ENCODE assay signal across 8 mouse cellular contexts in the genomic region with DNA sequence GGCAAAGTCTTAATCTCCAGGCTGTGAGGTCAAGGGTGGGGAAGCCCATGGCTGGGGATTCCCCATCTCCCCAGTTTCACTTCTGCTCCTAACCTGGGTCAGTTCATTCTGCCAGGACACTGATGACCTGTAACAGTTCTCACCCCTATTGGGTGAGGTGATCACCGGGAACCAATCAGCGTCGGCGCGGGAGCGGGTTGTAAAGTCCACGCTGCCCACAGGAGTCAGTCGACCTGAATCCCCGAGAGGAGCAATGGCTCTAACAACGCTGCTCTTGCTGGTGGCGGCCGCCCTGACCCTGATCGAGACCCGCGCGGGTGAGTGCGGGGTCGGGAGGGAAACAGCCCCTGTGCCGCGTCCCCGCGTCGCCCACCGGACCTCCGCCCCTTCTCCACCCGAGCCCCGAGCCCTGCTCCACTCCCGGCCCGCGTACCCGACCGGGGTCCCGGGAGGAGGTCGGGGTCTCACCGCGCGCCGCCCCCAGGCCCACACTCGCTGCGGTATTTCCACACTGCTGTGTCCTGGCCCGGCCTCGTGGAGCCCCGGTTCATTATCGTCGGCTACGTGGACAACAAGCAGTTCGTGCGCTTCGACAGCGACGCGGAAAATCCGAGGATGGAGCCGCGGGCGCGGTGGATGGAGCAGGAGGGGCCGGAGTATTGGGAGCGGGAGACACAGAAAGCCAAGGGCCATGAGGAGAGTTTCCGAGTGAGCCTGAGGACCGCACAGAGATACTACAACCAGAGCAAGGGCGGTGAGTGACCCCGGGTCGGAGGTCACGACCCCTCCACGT. TPM values are rescaled to one million over a fixed set of nuclear protein-coding genes. Genes with fewer than 3 reads are reported as not detected.
DNase-seq lines count a peak whose midpoint lies in the region; ATAC-seq and TF ChIP-seq lines count a peak whose summit lies in the region.
"Not testable (repeated sequence)": the region's sequence is repeated elsewhere in the genome, so short reads cannot be mapped to it uniquely, and the experiment has no call there.

A gene (plus strand): TSS at position 227 of the 793 bp plus-strand sequence.

- not testable (repeated sequence) for TF ChIP-seq CTCF in MEL (IDR thresholded peaks at IDR 0.05 in 2 of 3, conservative IDR thresholded peaks at IDR 0.05 in 1 of 3; ENCODE audit: control insufficient read depth in 1 of 3, insufficient read depth in 1 of 3, low read depth in 2 of 3, low read length in 3 of 3, poor library complexity in 1 of 3, severe bottlenecking in 1 of 3); thymus, adult 2 months (IDR thresholded peaks at IDR 0.05; ENCODE audit: borderline replicate concordance, control insufficient read depth, extremely low read depth, insufficient read depth, low read length, poor library complexity)

- peak within 1 kb of the TSS; percentile 59 to 71; a peak in 3 of 4 replicates for H3K4me3 ChIP-seq in MEL (ENCODE audit: control insufficient read depth in 1 of 2, insufficient read depth in 1 of 2, low read depth in 2 of 2, low read length in 2 of 2)
- peak within 1 kb of the TSS; percentile 40 for H3K4me3 ChIP-seq in hindbrain, embryonic 15.5 days
- H3K4me3 ChIP-seq in neural tube, embryonic 15.5 days (replicated peaks) = peak within 1 kb of the TSS; percentile 35
- H3K4me3 ChIP-seq in thymus, adult 2 months (ENCODE audit: control insufficient read depth, insufficient read depth, low read length) = peak within 1 kb of the TSS; percentile 30

- not testable (repeated sequence) for H3K9me3 ChIP-seq in MEL (replicated peaks; ENCODE audit: insufficient read depth, low read length); hindbrain, embryonic 15.5 days; neural tube, embryonic 15.5 days (replicated peaks)

- TF ChIP-seq RAD21 in MEL (IDR thresholded peaks at IDR 0.05; ENCODE audit: low read depth, low read length) = not testable (repeated sequence)

- peak within 1 kb of the TSS; percentile 72 for H3K4me2 ChIP-seq in hindbrain, embryonic 15.5 days
- H3K4me2 ChIP-seq in neural tube, embryonic 15.5 days = peak within 1 kb of the TSS; percentile 58

- not testable (repeated sequence) for H3K27me3 ChIP-seq in MEL (ENCODE audit: control insufficient read depth in 1 of 2, insufficient read depth in 2 of 2, low read length in 2 of 2); thymus, adult 2 months (ENCODE audit: control insufficient read depth, insufficient read depth, low read length)
- peaks cover 26% of the 10 kb centered on the region for H3K27me3 ChIP-seq in hindbrain, embryonic 15.5 days
- H3K27me3 ChIP-seq in neural tube, embryonic 15.5 days (replicated peaks) = peaks cover 32% of the 10 kb centered on the region

- TF ChIP-seq POLR2A in MEL (IDR thresholded peaks at IDR 0.05; ENCODE audit: control insufficient read depth in 1 of 2, insufficient read depth in 1 of 2, low read depth in 1 of 2, low read length in 2 of 2, poor library complexity in 1 of 2); thymus, adult 2 months (IDR thresholded peaks at IDR 0.05; ENCODE audit: control insufficient read depth, extremely low read depth, insufficient read depth, low read length, poor library complexity): not testable (repeated sequence)

- DNase-seq in MEL (ENCODE audit: low read depth, low spot score) = peak; percentile 73
- DNase-seq in gonadal fat pad, adult 2 months (ENCODE audit: low read depth) = not testable (repeated sequence)
- DNase-seq in layer of hippocampus, adult 9-11 months = peak; percentile 64
- peak; percentile 65 for DNase-seq in lung, postnatal 14 days
- peak; percentile 17 for DNase-seq in thymus, adult 2 months

- peak; percentile 97 for ATAC-seq in common myeloid progenitor, adult 5-6 weeks (replicated peaks; ENCODE audit: low read depth, poor library complexity, severe bottlenecking)
- peak; percentile 60; the same call in 1 of the 2 replicates for ATAC-seq in hindbrain, embryonic 15.5 days (ENCODE audit: low FRiP score, low read depth)
- ATAC-seq in neural tube, embryonic 15.5 days (ENCODE audit: low FRiP score) = peak; percentile 66

- H3K4me1 ChIP-seq in MEL (ENCODE audit: control insufficient read depth in 1 of 2, insufficient read depth in 2 of 2, low read length in 2 of 2); hindbrain, embryonic 15.5 days (replicated peaks); neural tube, embryonic 15.5 days; thymus, adult 2 months (replicated peaks; ENCODE audit: control insufficient read depth, insufficient read depth, low read length): not testable (repeated sequence)

- H3K36me3 ChIP-seq in MEL (ENCODE audit: control insufficient read depth in 1 of 2, insufficient read depth in 2 of 2, low read length in 2 of 2); hindbrain, embryonic 15.5 days; neural tube, embryonic 15.5 days; thymus, adult 2 months (ENCODE audit: control insufficient read depth, insufficient read depth, low read length): not testable (repeated sequence)

- H3K79me2 ChIP-seq in MEL (ENCODE audit: control insufficient read depth, insufficient read depth, low read length, poor library complexity) = not testable (repeated sequence)

- WGBS in hindbrain, embryonic 15.5 days = 2% methylated on average over 53 of the region's 66 CpGs
- WGBS in neural tube, embryonic 15.5 days = 2% methylated on average over 61 of the region's 66 CpGs
- WGBS in thymus, adult 2 months = 4% methylated on average over 58 of the region's 66 CpGs

- not testable (repeated sequence) for H3K27ac ChIP-seq in MEL (ENCODE audit: control insufficient read depth, low read depth, low read length); hindbrain, embryonic 15.5 days (replicated peaks); neural tube, embryonic 15.5 days (replicated peaks); thymus, adult 2 months (ENCODE audit: control insufficient read depth, insufficient read depth, low read length)

- TF ChIP-seq EP300 in MEL (IDR thresholded peaks at IDR 0.05; ENCODE audit: low read depth in 1 of 2, low read length in 2 of 2) = not testable (repeated sequence)

- H3K9ac ChIP-seq in MEL (ENCODE audit: control insufficient read depth, low read depth, low read length, poor library complexity, severe bottlenecking) = peak within 1 kb of the TSS; percentile 55
- 0 out of 2 replicates have a peak within 1 kb of the TSS, but pooled peaks have one; percentile 0 for H3K9ac ChIP-seq in hindbrain, embryonic 15.5 days
- H3K9ac ChIP-seq in neural tube, embryonic 15.5 days (replicated peaks) = 0 out of 2 replicates have a peak within 1 kb of the TSS, but pooled peaks have one; percentile 8

TF ChIP-seq in MEL, 35 proteins besides CTCF, POLR2A, EP300 and RAD21:
- peak; percentile 27; the same call in 1 of the 2 replicates for TF ChIP-seq CHD2 (IDR thresholded peaks at IDR 0.05; ENCODE audit: low read length)
- 0 out of 2 replicates have a peak, but pooled peaks have one; percentile 32 for TF ChIP-seq MAX (IDR thresholded peaks at IDR 0.05; ENCODE audit: low read length)

RNA-seq across cellular contexts. Expression of the gene that starts here (rescaled TPM):
- 1.4 and 1.8 TPM in 2 replicates for total RNA-seq in MEL (2012; rRNA removed)
- 10 to 100 TPM in 1 of 2 experiments, not detected in 1; 11.7 TPM for polyA plus RNA-seq in MEL (2012; ENCODE audit: insufficient read depth in 1 of 2, insufficient read length in 2 of 2, low read depth in 1 of 2, low replicate concordance in 2 of 2, missing spikeins in 1 of 2)
- 78.6 and 82.7 TPM in 2 replicates for total RNA-seq in common myeloid progenitor, adult 5-6 weeks (2017)
- 18.6 and 33.9 TPM in 2 replicates for polyA plus RNA-seq in gonadal fat pad, adult 2 months (2012; rRNA removed)
- 0.60 and 1.5 TPM in 2 replicates for polyA plus RNA-seq in hindbrain, embryonic 15.5 days (2015; fragmentation: Nextera tagmentation; extraction: Ambion mirVana)
- polyA plus RNA-seq in neural tube, embryonic 15.5 days (2015; fragmentation: Nextera tagmentation; extraction: Ambion mirVana) = 0.95 and 3.7 TPM in 2 replicates
- 115 and 165 TPM in 2 replicates for polyA plus RNA-seq in thymus, adult 2 months (2012; rRNA removed)

Comparison
In these comparisons a context has a peak if more than half of its experiments do, and no peak if none do; other contexts are left out.
1. RNA of the gene that starts here (total RNA-seq): 78.6 to 82.7 TPM in common myeloid progenitor, adult 5-6 weeks; 1.4 to 1.8 TPM in MEL; every median in the first group is over 10 times any median in the second.
2. H3K9ac ChIP-seq: peak in every context shown above with its lines; median percentile 55 in MEL; 8 in neural tube, embryonic 15.5 days; 0 in hindbrain, embryonic 15.5 days.
3. Peak in every context shown above with its lines, with median percentiles within 50 percentile points of each other: H3K4me3 ChIP-seq and ATAC-seq.